ENCODE assay signal across 10 mouse cellular contexts in the genomic region with DNA sequence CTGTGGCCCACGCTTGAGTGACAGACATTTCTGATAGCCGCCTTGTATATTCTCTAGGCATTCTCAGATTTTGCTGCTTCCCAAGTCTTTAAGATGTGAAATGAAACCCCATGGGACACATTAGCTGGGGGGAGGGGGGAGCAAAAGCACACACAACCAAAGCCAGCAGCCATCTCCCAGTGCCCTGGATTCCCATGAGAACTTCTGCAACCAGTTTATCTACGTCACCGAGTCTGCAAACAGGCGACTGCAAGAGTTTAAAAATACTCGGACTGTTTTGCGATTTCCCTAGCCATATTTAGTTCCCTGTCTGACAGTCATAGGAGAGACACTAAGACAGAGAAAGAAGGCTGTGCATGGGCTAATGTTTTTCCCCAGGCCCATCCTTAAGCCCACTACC. TPM values are rescaled to one million over a fixed set of nuclear protein-coding genes. Genes with fewer than 3 reads are reported as not detected.
DNase-seq lines count a peak whose midpoint lies in the region; ATAC-seq and TF ChIP-seq lines count a peak whose summit lies in the region.
"Had no signal": no experiment of that assay in that cellular context is flagged by ENCODE, and none has a peak within 500 bp of the region (broad histone marks: within the 10 kb centered on the region; RNA-seq: fewer than 3 reads in every experiment).

No protein-coding gene starts in this region.

- peak overlapping the region; percentile 12; the same call in 1 of the 2 replicates for H3K27ac ChIP-seq in stomach, embryonic 16.5 days (ENCODE audit: low read length)
- H3K27ac ChIP-seq in stomach, postnatal 0 days (replicated peaks) = no peak overlapping the region
- H3K27ac ChIP-seq in kidney, embryonic 16.5 days (ENCODE audit: low read length) = 0 out of 2 replicates have a peak overlapping the region, but pooled peaks have one; percentile 6

- H3K9ac ChIP-seq in stomach, embryonic 16.5 days (ENCODE audit: low read length) = no peak overlapping the region
- H3K9ac ChIP-seq in stomach, postnatal 0 days (ENCODE audit: low read length) = no peak overlapping the region
- no peak overlapping the region for H3K9ac ChIP-seq in kidney, embryonic 16.5 days (replicated peaks; ENCODE audit: low read length)

- H3K4me2 ChIP-seq in stomach, embryonic 16.5 days (ENCODE audit: low read depth, low read length) = no peak overlapping the region
- no peak overlapping the region for H3K4me2 ChIP-seq in stomach, postnatal 0 days (replicated peaks; ENCODE audit: low read depth)
- H3K4me2 ChIP-seq in kidney, embryonic 16.5 days (replicated peaks; ENCODE audit: low read depth, low read length) = no peak overlapping the region

- 60% methylated on average over 7 of the region's 7 CpGs for WGBS in stomach, embryonic 16.5 days
- 63% methylated on average over 7 of the region's 7 CpGs for WGBS in stomach, postnatal 0 days
- 59% methylated on average over 7 of the region's 7 CpGs for WGBS in kidney, embryonic 16.5 days

- no peaks in the 10 kb centered on the region for H3K36me3 ChIP-seq in stomach, embryonic 16.5 days (ENCODE audit: control insufficient read depth, insufficient read depth, low read length)
- H3K36me3 ChIP-seq in stomach, postnatal 0 days (ENCODE audit: control insufficient read depth, insufficient read depth, low read length) = no peaks in the 10 kb centered on the region
- no peaks in the 10 kb centered on the region for H3K36me3 ChIP-seq in kidney, embryonic 16.5 days (ENCODE audit: insufficient read depth, low read length)

- H3K4me1 ChIP-seq in stomach, embryonic 16.5 days (ENCODE audit: control insufficient read depth, insufficient read depth, low read length) = no peaks in the 10 kb centered on the region
- no peaks in the 10 kb centered on the region for H3K4me1 ChIP-seq in stomach, postnatal 0 days (replicated peaks; ENCODE audit: control insufficient read depth, insufficient read depth)
- peaks cover 4% of the 10 kb centered on the region; the same call in 1 of the 2 replicates for H3K4me1 ChIP-seq in kidney, embryonic 16.5 days (ENCODE audit: insufficient read depth, low read length)

- no peak overlapping the region for H3K4me3 ChIP-seq in stomach, embryonic 16.5 days (replicated peaks; ENCODE audit: low read length)
- no peak overlapping the region for H3K4me3 ChIP-seq in stomach, postnatal 0 days (ENCODE audit: low read depth, low read length)
- H3K4me3 ChIP-seq in kidney, embryonic 16.5 days (ENCODE audit: low read length) = no peak overlapping the region

- ATAC-seq in stomach, embryonic 16.5 days (ENCODE audit: insufficient read depth, low FRiP score) = no peak
- no peak for ATAC-seq in stomach, postnatal 0 days (ENCODE audit: low FRiP score, low TSS enrichment)
- ATAC-seq in kidney, embryonic 16.5 days (ENCODE audit: low FRiP score, low TSS enrichment) = 0 out of 2 replicates have a peak, but pooled peaks have one; percentile 15

- intact Hi-C loops in heart, postnatal 25 days (cut with DNase I) = no loop called here

- H3K9me3 ChIP-seq in stomach, embryonic 16.5 days (replicated peaks; ENCODE audit: control insufficient read depth, low read length) = no peaks in the 10 kb centered on the region
- no peaks in the 10 kb centered on the region for H3K9me3 ChIP-seq in stomach, postnatal 0 days (ENCODE audit: control insufficient read depth, low read length)
- H3K9me3 ChIP-seq in kidney, embryonic 16.5 days (ENCODE audit: low read length) = no peaks in the 10 kb centered on the region

- no peak for TF ChIP-seq CTCF in stomach, postnatal 0 days (IDR thresholded peaks at IDR 0.05; ENCODE audit: low read depth)

- H3K27me3 ChIP-seq in stomach, embryonic 16.5 days (ENCODE audit: control insufficient read depth, insufficient read depth, low read length) = no peaks in the 10 kb centered on the region
- no peaks in the 10 kb centered on the region for H3K27me3 ChIP-seq in stomach, postnatal 0 days (ENCODE audit: control insufficient read depth, insufficient read depth, low read length)
- H3K27me3 ChIP-seq in kidney, embryonic 16.5 days (ENCODE audit: insufficient read depth, low read length) = no peaks in the 10 kb centered on the region

- TF ChIP-seq EP300 in stomach, postnatal 0 days (optimal IDR thresholded peaks at IDR 0.05) = no peak

- DNase-seq in heart, adult 18-20 months = peak; percentile 23 to 47
- DNase-seq in heart, postnatal 25 days (ENCODE audit: low spot score) = no peak
- DNase-seq in stomach, postnatal 0 days (ENCODE audit: low spot score) = no peak
- no peak for DNase-seq in cerebellum, postnatal 14 days
- no peak for DNase-seq in spleen, postnatal 36 days (ENCODE audit: low spot score in 2 of 2)
- DNase-seq in ovary, postnatal 36 days (ENCODE audit: low spot score) = no peak
- DNase-seq: cerebellum, postnatal 25 days; thymus, postnatal 36 days had no signal

RNA-seq across cellular contexts. Expression of gene Hddc2, which starts 52.3 kb away (rescaled TPM):
- 1 to 10 TPM; 7.7 to 7.8 TPM for total RNA-seq in heart, adult 18-20 months (2021)
- total RNA-seq in heart, postnatal 25 days (2021) = 1 to 10 TPM; 7.7 to 8.1 TPM
- polyA plus RNA-seq in stomach, embryonic 16.5 days (2015; fragmentation: Nextera tagmentation; extraction: Ambion mirVana) = 56.7 and 58.3 TPM in 2 replicates
- 54.7 and 58.4 TPM in 2 replicates for polyA plus RNA-seq in stomach, postnatal 0 days (2015; fragmentation: Nextera tagmentation; extraction: Ambion mirVana)
- 67.6 and 75.7 TPM in 2 replicates for polyA plus RNA-seq in kidney, embryonic 16.5 days (2015; fragmentation: Nextera tagmentation; extraction: Ambion mirVana)

Comparison
In these comparisons a context has a peak if more than half of its experiments do, and no peak if none do; other contexts are left out.
1. DNase-seq: peak in heart, adult 18-20 months (2 of 2); none in heart, postnatal 25 days (single experiment), stomach, postnatal 0 days (single experiment), cerebellum, postnatal 14 days (0 of 2), spleen, postnatal 36 days (0 of 2) and ovary, postnatal 36 days (single experiment).